Mouse (Mus musculus) thymus, adult 2 months (tissue): ENCODE data around the gene Tmem191c.

ENCODE experiments used
- CTCF ChIP-seq: fragments of 200-500 bp; IDR thresholded peaks from 2 replicates; pipeline ENCODE4 v1.5.1; 2012; ENCODE audit warnings: mild to moderate bottlenecking, control low read depth, low read length, moderate library complexity, borderline replicate concordance; ENCODE audit not compliant: control insufficient read depth, poor library complexity, insufficient read depth; ENCODE audit errors: extremely low read depth
- POLR2A ChIP-seq: fragments of 200-500 bp; IDR thresholded peaks from 2 replicates; pipeline ENCODE4 v1.6.1; 2012; ENCODE audit warnings: mild to moderate bottlenecking, low read length, control low read depth, moderate library complexity; ENCODE audit not compliant: control insufficient read depth, poor library complexity, insufficient read depth; ENCODE audit errors: extremely low read depth

DNA sequence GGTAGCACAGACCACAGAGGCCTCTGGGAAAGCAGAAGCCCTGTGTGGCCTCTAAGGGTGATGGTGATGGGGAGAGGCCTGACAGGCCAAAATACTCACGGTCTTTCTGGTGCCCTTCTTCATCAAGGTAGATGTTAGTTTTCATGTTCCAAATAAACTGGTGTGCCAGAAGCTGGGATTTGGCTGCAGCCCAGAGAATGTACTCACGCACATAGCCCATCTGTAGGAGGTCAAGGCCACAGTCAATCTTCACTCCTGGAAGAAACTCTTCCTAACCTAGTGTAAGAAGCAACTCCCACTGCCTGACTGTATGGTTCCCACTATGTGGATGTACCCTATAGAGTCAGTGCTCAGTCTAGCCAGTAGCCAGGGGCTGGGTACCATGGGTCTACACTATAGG, 15.1 kb downstream of the Tmem191c start:
- no peak for TF ChIP-seq POLR2A
- TF ChIP-seq CTCF = no peak
